Mouse (Mus musculus) ES-Bruce4 (cell line): ENCODE data around the gene Cgnl1.

Source experiments
- CTCF ChIP-seq: IDR thresholded peaks from one replicate; pipeline ENCODE4 v1.8.1; 2011; ENCODE audit warnings: low read depth, low read length
- EP300 ChIP-seq: IDR thresholded peaks from 2 replicates; pipeline ENCODE4 v1.6.1; 2011; ENCODE audit warnings: low read depth, low read length; ENCODE audit not compliant: insufficient read depth
- POLR2A ChIP-seq: IDR thresholded peaks from one replicate; pipeline ENCODE4 v1.8.1; 2011; ENCODE audit warnings: low read length; ENCODE audit not compliant: insufficient read depth

- TF ChIP-seq EP300 = no peak
- peak; percentile 71 for TF ChIP-seq CTCF
- TF ChIP-seq POLR2A = no peak
Measured at GRCm38 (mm10) chr9:71614643-71615042, 156.8 kb downstream of the Cgnl1 start.
